Mouse (Mus musculus) CH12.LX (cell line): Measurements from ENCODE around the gene Paqr5.

Experiments used
- BHLHE40 ChIP-seq: IDR thresholded peaks from 2 replicates; pipeline ENCODE4 v1.6.1; 2011; ENCODE audit warnings: mild to moderate bottlenecking, low read depth, low read length, improper control_type of control experiment
- CHD1 ChIP-seq: IDR thresholded peaks from 2 replicates; pipeline ENCODE4 v1.6.1; 2012; ENCODE audit warnings: low read depth, low read length, improper control_type of control experiment, inconsistent platforms
- CHD2 ChIP-seq: IDR thresholded peaks from 2 replicates; pipeline ENCODE4 v1.6.1; 2011; ENCODE audit warnings: low read length, improper control_type of control experiment
- CTCF ChIP-seq, 2 experiments: IDR thresholded peaks in 1 of 2; conservative IDR thresholded peaks in 1 of 2; 2 replicates each; pipeline ENCODE4 v1.5.1; 2011 to 2012; ENCODE audit warnings: low read depth in 2 of 2, low read length in 2 of 2, improper control_type of control experiment in 1 of 2, inconsistent platforms in 1 of 2, mild to moderate bottlenecking in 1 of 2, moderate library complexity in 1 of 2
- E2F4 ChIP-seq: IDR thresholded peaks from 2 replicates; pipeline ENCODE4 v1.6.1; 2011; ENCODE audit warnings: low read depth, low read length, improper control_type of control experiment; ENCODE audit not compliant: insufficient replicate concordance
- EP300 ChIP-seq: IDR thresholded peaks from 2 replicates; pipeline ENCODE4 v1.6.1; 2011; ENCODE audit warnings: low read length, improper control_type of control experiment
- HCFC1 ChIP-seq: IDR thresholded peaks from 2 replicates; pipeline ENCODE4 v1.6.1; 2012; ENCODE audit warnings: low read depth, mild to moderate bottlenecking, inconsistent platforms, low read length, improper control_type of control experiment
- KAT2A ChIP-seq: IDR thresholded peaks from 2 replicates; pipeline ENCODE4 v1.6.1; 2012; ENCODE audit warnings: low read length, improper control_type of control experiment, inconsistent platforms; ENCODE audit not compliant: insufficient replicate concordance
- MAFK ChIP-seq: IDR thresholded peaks from 2 replicates; pipeline ENCODE4 v1.6.1; 2011; ENCODE audit warnings: low read length, improper control_type of control experiment; ENCODE audit not compliant: insufficient replicate concordance
- MXI1 ChIP-seq: IDR thresholded peaks from 2 replicates; pipeline ENCODE4 v1.6.1; 2011; ENCODE audit warnings: mild to moderate bottlenecking, low read depth, low read length, improper control_type of control experiment
- NELFE ChIP-seq: IDR thresholded peaks from 2 replicates; pipeline ENCODE4 v1.6.1; 2011; ENCODE audit warnings: low read depth, low read length, improper control_type of control experiment
- POLR2A ChIP-seq: IDR thresholded peaks from 2 replicates; pipeline ENCODE4 v1.6.1; 2011; ENCODE audit warnings: low read depth, mild to moderate bottlenecking, improper control_type of control experiment, low read length
- USF2 ChIP-seq: conservative IDR thresholded peaks from 2 replicates; pipeline ENCODE4 v1.6.1; 2011; ENCODE audit warnings: low read depth, low read length, improper control_type of control experiment
- ZC3H11A ChIP-seq: IDR thresholded peaks from 2 replicates; pipeline ENCODE4 v1.6.1; 2012; ENCODE audit warnings: low read depth, mild to moderate bottlenecking, inconsistent platforms, low read length, improper control_type of control experiment

- TF ChIP-seq BHLHE40 (no peak), HCFC1 (no peak), EP300 (no peak), NELFE (no peak), MAFK (no peak), KAT2A (no peak), CTCF (conservative IDR thresholded peaks at IDR 0.05 in 1 of 2, IDR thresholded peaks at IDR 0.05 in 1 of 2; ENCODE audit: low read depth in 2 of 2, low read length in 2 of 2) (no peak), CHD2 (no peak), ZC3H11A (no peak), CHD1 (no peak), POLR2A (no peak), USF2 (no peak), MXI1 (no peak), E2F4 (no peak)
These were observed 74.4 kb downstream of the Paqr5 start for GRCm38 (mm10) chr9:61952241-61952640.
